Mouse (Mus musculus): ENCODE data around the gene Hpcal1.

DNA sequence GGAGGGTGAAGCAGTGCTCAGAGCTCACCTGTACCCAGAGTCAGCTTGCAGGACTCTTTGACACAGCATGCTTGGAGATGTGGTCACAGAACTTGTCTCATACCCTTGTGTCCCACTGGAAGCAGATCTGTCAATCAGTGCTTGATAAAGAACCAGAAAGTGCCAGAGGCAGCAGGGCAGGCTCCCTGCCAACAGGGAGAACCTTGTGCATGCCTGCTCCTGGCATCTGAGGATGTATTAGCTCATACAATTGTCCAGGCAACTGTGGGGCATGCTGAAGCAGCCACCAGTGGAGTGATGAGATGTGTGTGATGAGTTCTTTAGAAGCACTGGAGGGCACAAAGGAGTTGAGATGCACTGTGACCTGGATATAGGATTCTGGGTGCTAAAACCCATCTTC is 30.4 kb downstream of the Hpcal1 start:
- TF ChIP-seq CTCF (IDR thresholded peaks at IDR 0.05; ENCODE audit: control insufficient read depth, insufficient read depth, insufficient replicate concordance, low read depth, low read length), result no peak
- TF ChIP-seq POLR2A (IDR thresholded peaks at IDR 0.05; ENCODE audit: control insufficient read depth, low read depth, low read length), result no peak
